In genomic region chr5:150600554-150601440, GRCm38 (mm10) we compare ENCODE assay signal across 10 mouse cellular contexts. TPM values are rescaled to one million over a fixed set of nuclear protein-coding genes. Genes with fewer than 3 reads are reported as not detected.
DNase-seq lines count a peak whose midpoint lies in the region; ATAC-seq and TF ChIP-seq lines count a peak whose summit lies in the region.
"Had no signal": no experiment of that assay in that cellular context is flagged by ENCODE, and none has a peak within 500 bp of the region (broad histone marks: within the 10 kb centered on the region; RNA-seq: fewer than 3 reads in every experiment).

No protein-coding gene starts in this region.

- peak overlapping the region; percentile 68 for H3K27ac ChIP-seq in liver, adult 2 months (replicated peaks; ENCODE audit: insufficient read depth, low read depth, low read length)
- H3K27ac ChIP-seq in liver, embryonic 13.5 days, result 0 out of 2 replicates have a peak overlapping the region, but pooled peaks have one; percentile 12
- peak overlapping the region; percentile 54 for H3K27ac ChIP-seq in small intestine, adult 2 months (ENCODE audit: insufficient read depth, low read depth, low read length)
- H3K27ac ChIP-seq: midbrain, embryonic 12.5 days had no signal

- H3K79me2 ChIP-seq in liver, adult 2 months (ENCODE audit: control insufficient read depth, insufficient read depth, low read length), result no peaks in the 10 kb centered on the region

- TF ChIP-seq CTCF in liver, adult 2 months (IDR thresholded peaks at IDR 0.05; ENCODE audit: low read depth, low read length), result no peak
- no peak for TF ChIP-seq CTCF in small intestine, adult 2 months (IDR thresholded peaks at IDR 0.05; ENCODE audit: extremely low read depth, insufficient read length, insufficient replicate concordance, low read depth, low read length)

- H3K4me1 ChIP-seq in liver, adult 2 months (ENCODE audit: control insufficient read depth, insufficient read depth, low read length), result peaks cover 21% of the 10 kb centered on the region
- H3K4me1 ChIP-seq in liver, embryonic 13.5 days (replicated peaks), result peaks cover 31% of the 10 kb centered on the region
- H3K4me1 ChIP-seq in small intestine, adult 2 months (ENCODE audit: control insufficient read depth, insufficient read depth, insufficient read length, low read length), result peaks cover 7% of the 10 kb centered on the region
- H3K4me1 ChIP-seq: midbrain, embryonic 12.5 days had no signal

- no peak overlapping the region for H3K4me3 ChIP-seq in liver, adult 2 months (ENCODE audit: insufficient read depth, low read depth, low read length)
- no peak overlapping the region for H3K4me3 ChIP-seq in liver, embryonic 13.5 days (replicated peaks)
- peak overlapping the region; percentile 42 for H3K4me3 ChIP-seq in small intestine, adult 2 months (ENCODE audit: low read depth, low read length)
- H3K4me3 ChIP-seq: midbrain, embryonic 12.5 days had no signal

- H3K27me3 ChIP-seq in liver, adult 2 months (ENCODE audit: control insufficient read depth, insufficient read depth, low read length), result no peaks in the 10 kb centered on the region
- H3K27me3 ChIP-seq in liver, embryonic 13.5 days, result no peaks in the 10 kb centered on the region
- H3K27me3 ChIP-seq in small intestine, adult 2 months (ENCODE audit: control insufficient read depth, insufficient read depth, low read length), result no peaks in the 10 kb centered on the region
- H3K27me3 ChIP-seq: Patski had no signal

- WGBS in liver, adult 2 months, result 80% methylated on average over 20 of the region's 20 CpGs
- WGBS in liver, embryonic 13.5 days (ENCODE audit: insufficient replicate concordance), result 63% methylated on average over 20 of the region's 20 CpGs
- WGBS in small intestine, adult 2 months, result 71% methylated on average over 20 of the region's 20 CpGs

- no peak overlapping the region for H3K4me2 ChIP-seq in liver, embryonic 13.5 days
- H3K4me2 ChIP-seq: midbrain, embryonic 12.5 days had no signal

- no peak for TF ChIP-seq POLR2A in liver, adult 2 months (IDR thresholded peaks at IDR 0.05; ENCODE audit: extremely low read depth, insufficient read depth, low read length)
- TF ChIP-seq POLR2A in small intestine, adult 2 months (IDR thresholded peaks at IDR 0.05; ENCODE audit: low read depth, low read length), result no peak

- H3K9ac ChIP-seq in liver, adult 2 months (ENCODE audit: low read depth, low read length), result no peak overlapping the region
- no peak overlapping the region for H3K9ac ChIP-seq in liver, embryonic 13.5 days
- H3K9ac ChIP-seq: midbrain, embryonic 12.5 days had no signal

- ATAC-seq in liver, embryonic 13.5 days (ENCODE audit: low read depth), result no peak
- ATAC-seq: Patski had no signal

- DNase-seq in liver, adult 2 months (ENCODE audit: extremely low read depth, low read depth, low spot score), result no peak
- DNase-seq in liver, result no peak
- DNase-seq in adrenal gland, postnatal 36 days, result peak; percentile 59 to 69
- DNase-seq in liver, embryonic 13.5 days, result no peak
- no peak for DNase-seq in cerebellum, postnatal 25 days
- DNase-seq in ovary, postnatal 36 days (ENCODE audit: low spot score), result no peak
- no peak for DNase-seq in urinary bladder, postnatal 25 days (ENCODE audit: low spot score)

- no peaks in the 10 kb centered on the region; the same call in 1 of the 2 replicates for H3K36me3 ChIP-seq in liver, adult 2 months (ENCODE audit: control insufficient read depth, insufficient read depth, low read length)
- no peaks in the 10 kb centered on the region for H3K36me3 ChIP-seq in liver, embryonic 13.5 days
- no peaks in the 10 kb centered on the region for H3K36me3 ChIP-seq in small intestine, adult 2 months (ENCODE audit: control insufficient read depth, insufficient read depth, low read length)
- H3K36me3 ChIP-seq: midbrain, embryonic 12.5 days had no signal

- H3K9me3 ChIP-seq in liver, embryonic 13.5 days (replicated peaks), result no peaks in the 10 kb centered on the region
- H3K9me3 ChIP-seq: midbrain, embryonic 12.5 days had no signal

RNA-seq across cellular contexts. Expression of gene N4bp2l1, which starts 3.8 kb away (rescaled TPM):
- 81.9 and 90.1 TPM in 2 replicates for total RNA-seq in liver, adult 2 months (2014; rRNA removed)
- polyA plus RNA-seq in liver, adult 2 months (2012; rRNA removed), result 48.2 and 64.9 TPM in 2 replicates
- 10 to 100 TPM; 33.2 to 37.1 TPM for total RNA-seq in adrenal gland, postnatal 36 days (2021)
- polyA plus RNA-seq in liver, embryonic 13.5 days (2015; fragmentation: Nextera tagmentation; extraction: Ambion mirVana), result 7.4 and 8.5 TPM in 2 replicates
- 4.9 and 7.6 TPM in 2 replicates for polyA plus RNA-seq in small intestine, adult 2 months (2012; rRNA removed)

Comparison
In these comparisons a context has a peak if more than half of its experiments do, and no peak if none do; other contexts are left out.
1. DNase-seq: peak in adrenal gland, postnatal 36 days (2 of 2); none in liver, adult 2 months (single experiment), liver (single experiment), liver, embryonic 13.5 days (single experiment), cerebellum, postnatal 25 days (0 of 2), ovary, postnatal 36 days (single experiment) and urinary bladder, postnatal 25 days (single experiment).
2. H3K27ac ChIP-seq: peak in every context shown above with its lines; median percentile 68 in liver, adult 2 months; 54 in small intestine, adult 2 months; 12 in liver, embryonic 13.5 days.